Mouse (Mus musculus) bone marrow, adult 2 months (tissue): ENCODE measurements at regions not wholly inside any gene's neighbourhood (a gene's known extent, or its start where the extent isn't known, plus 50 kb on each side); places are given as distances from the start of the nearest gene placed in this dataset.

Source experiments
- CTCF ChIP-seq: fragments of 200-500 bp; IDR thresholded peaks from 2 replicates; pipeline ENCODE4 v1.5.1; 2011; ENCODE audit warnings: low read length, control low read depth; ENCODE audit not compliant: control insufficient read depth, insufficient read depth
- POLR2A ChIP-seq: fragments of 200-500 bp; IDR thresholded peaks from 2 replicates; pipeline ENCODE4 v1.6.1; 2011; ENCODE audit warnings: low read depth, mild to moderate bottlenecking, control low read depth, low read length, borderline replicate concordance; ENCODE audit not compliant: control insufficient read depth

GRCm38 (mm10) chr13:97640236-97640635 lies 120.2 kb downstream of the Gm10260 start:
- TF ChIP-seq CTCF (no peak), POLR2A (no peak)
